Mouse (Mus musculus): Measurements from ENCODE around the gene Tfrc. TPM values are rescaled to one million over a fixed set of nuclear protein-coding genes. Genes with fewer than 3 reads are reported as not detected.

Gene Tfrc
- polyA plus RNA-seq, 1 experiment from 2014 or later = 52.5 TPM

DNA sequence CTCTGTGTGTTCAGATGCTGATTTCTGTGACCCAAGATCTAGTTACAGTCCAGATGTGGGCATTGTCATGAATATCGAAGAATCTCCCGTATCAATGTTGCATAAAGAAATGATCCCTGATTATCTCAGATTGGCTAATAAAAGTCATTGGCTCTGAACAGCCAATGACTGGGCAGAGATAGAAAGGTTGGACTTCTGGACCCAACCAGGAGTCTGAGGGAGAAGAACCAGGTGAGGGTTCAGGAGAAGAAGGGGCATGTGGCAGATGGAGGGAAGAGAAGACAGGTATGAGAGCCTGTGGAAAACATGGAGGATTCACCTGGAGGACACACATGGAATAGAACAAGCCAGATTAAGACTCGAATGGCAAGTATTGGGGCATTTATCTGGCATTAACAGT, 20.2 kb upstream of the Tfrc start:
- Histone ChIP-seq H3K9ac (ENCODE audit: low read length) (no peak overlapping the region), H3K4me1 (ENCODE audit: control insufficient read depth, insufficient read depth, low read length) (no peaks in the 10 kb centered on the region), H3K4me3 (ENCODE audit: low read depth, low read length) (no peak overlapping the region), H3K4me2 (ENCODE audit: low read depth, severe bottlenecking) (no peak overlapping the region), H3K36me3 (ENCODE audit: control insufficient read depth, insufficient read depth, low read length) (no peaks in the 10 kb centered on the region), H3K27me3 (ENCODE audit: control insufficient read depth, insufficient read depth, low read length) (no peaks in the 10 kb centered on the region), H3K9me3 (ENCODE audit: control insufficient read depth, low read length) (no peaks in the 10 kb centered on the region), H3K27ac (replicated peaks; ENCODE audit: low read depth, low read length) (no peak overlapping the region)
- no peak for ATAC-seq (ENCODE audit: insufficient number of reproducible peaks, low FRiP score, low TSS enrichment, low read depth)
- no peak for DNase-seq (ENCODE audit: low spot score)
- 88% methylated on average over 3 of the region's 3 CpGs for WGBS

DNA sequence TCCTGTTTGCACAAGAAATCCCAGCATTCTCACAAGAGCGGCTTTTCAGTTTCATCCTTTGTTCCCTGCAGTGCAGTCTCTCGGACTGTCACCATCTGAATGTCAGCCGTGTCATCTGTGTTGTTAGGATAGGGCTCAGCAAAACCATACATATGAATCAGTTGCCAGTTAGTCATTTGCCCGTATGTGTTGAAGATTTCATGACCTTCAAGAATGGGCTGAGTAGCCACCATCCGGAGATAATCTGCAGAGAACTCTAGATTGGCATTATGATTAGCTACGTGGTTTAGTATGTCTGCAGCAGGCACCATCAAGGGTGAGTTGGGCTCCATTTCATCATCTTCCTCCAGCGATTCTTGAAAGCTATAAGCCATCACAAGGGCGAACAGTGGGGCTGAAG, 17.2 kb upstream of the Tfrc start:
- no peaks in the 10 kb centered on the region for H3K4me1 ChIP-seq (ENCODE audit: control insufficient read depth, insufficient read depth, low read length)
- no peak for ATAC-seq (ENCODE audit: insufficient number of reproducible peaks, low FRiP score, low TSS enrichment, low read depth)

DNA sequence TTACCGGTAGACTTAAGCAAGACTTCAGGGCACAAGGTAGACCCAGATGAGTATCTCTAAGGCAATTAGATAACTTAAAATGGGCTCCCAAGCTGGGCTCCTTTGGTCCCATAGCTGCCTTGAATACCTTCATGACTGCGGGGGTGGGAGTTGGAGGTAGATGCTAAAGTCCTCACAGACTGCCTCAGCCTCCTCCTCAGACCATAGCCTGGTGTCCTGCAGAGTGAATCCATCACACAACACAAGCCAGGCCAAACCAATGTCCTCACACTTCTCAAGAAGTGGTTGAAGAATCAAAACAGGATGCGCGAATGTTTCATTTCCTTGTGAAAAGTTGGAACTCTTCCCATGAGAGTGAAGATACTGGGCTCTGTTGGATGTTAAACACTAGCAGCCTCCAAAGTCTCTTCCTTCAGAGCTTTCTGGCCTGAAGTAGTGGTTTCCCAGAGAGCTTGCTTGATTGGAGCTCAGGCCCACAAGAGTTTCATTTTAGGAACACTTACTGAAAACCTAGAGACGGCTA, 15.4 kb upstream of the Tfrc start:
- Histone ChIP-seq H3K27ac (replicated peaks; ENCODE audit: low read depth, low read length) (no peak overlapping the region), H3K4me2 (ENCODE audit: low read depth, severe bottlenecking) (no peak overlapping the region), H3K36me3 (ENCODE audit: control insufficient read depth, insufficient read depth, low read length) (no peaks in the 10 kb centered on the region), H3K9me3 (ENCODE audit: control insufficient read depth, low read length) (no peaks in the 10 kb centered on the region), H3K9ac (ENCODE audit: low read length) (no peak overlapping the region), H3K4me3 (ENCODE audit: low read depth, low read length) (no peak overlapping the region), H3K27me3 (ENCODE audit: control insufficient read depth, insufficient read depth, low read length) (no peaks in the 10 kb centered on the region), H3K4me1 (ENCODE audit: control insufficient read depth, insufficient read depth, low read length) (no peaks in the 10 kb centered on the region)
- ATAC-seq (ENCODE audit: insufficient number of reproducible peaks, low FRiP score, low TSS enrichment, low read depth) = no peak
- no peak for DNase-seq (ENCODE audit: low spot score)
- 94% methylated on average over 5 of the region's 5 CpGs for WGBS

More for the DNA sequence above, 17.2 kb upstream of the Tfrc start:
- Histone ChIP-seq H3K36me3 (ENCODE audit: control insufficient read depth, insufficient read depth, low read length) (no peaks in the 10 kb centered on the region), H3K27ac (replicated peaks; ENCODE audit: low read depth, low read length) (no peak overlapping the region), H3K27me3 (ENCODE audit: control insufficient read depth, insufficient read depth, low read length) (no peaks in the 10 kb centered on the region), H3K4me2 (ENCODE audit: low read depth, severe bottlenecking) (no peak overlapping the region), H3K4me3 (ENCODE audit: low read depth, low read length) (no peak overlapping the region), H3K9ac (ENCODE audit: low read length) (no peak overlapping the region), H3K9me3 (ENCODE audit: control insufficient read depth, low read length) (no peaks in the 10 kb centered on the region)
- no peak for DNase-seq (ENCODE audit: low spot score)
- 95% methylated on average over 8 of the region's 8 CpGs for WGBS

DNA sequence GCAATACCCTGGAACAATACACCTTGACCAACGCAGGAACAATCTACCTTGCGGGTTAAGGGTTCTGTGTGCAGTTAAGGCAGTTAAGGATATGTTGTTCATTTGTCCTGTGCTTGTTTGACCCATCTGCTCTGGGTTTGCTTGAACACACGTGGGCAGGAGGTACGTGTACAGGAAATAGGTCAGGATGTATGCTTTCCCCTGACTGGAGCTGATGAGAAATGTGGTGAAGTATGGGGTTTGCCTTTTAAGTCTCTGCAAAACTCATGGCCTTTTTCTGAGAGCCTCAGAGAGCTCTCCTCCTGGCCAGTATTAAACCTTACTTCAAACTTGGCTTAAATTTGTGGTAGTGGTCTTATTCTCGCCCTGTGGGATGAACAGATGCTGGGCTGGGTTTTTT, 14.8 kb upstream of the Tfrc start:
- DNase-seq (ENCODE audit: low spot score) (no peak), ATAC-seq (ENCODE audit: insufficient number of reproducible peaks, low FRiP score, low TSS enrichment, low read depth) (no peak)
- no peak overlapping the region for H3K4me2 ChIP-seq (ENCODE audit: low read depth, severe bottlenecking)
- no peak overlapping the region for H3K27ac ChIP-seq (replicated peaks; ENCODE audit: low read depth, low read length)
- no peaks in the 10 kb centered on the region for H3K4me1 ChIP-seq (ENCODE audit: control insufficient read depth, insufficient read depth, low read length)
- no peaks in the 10 kb centered on the region for H3K9me3 ChIP-seq (ENCODE audit: control insufficient read depth, low read length)
- no peaks in the 10 kb centered on the region for H3K27me3 ChIP-seq (ENCODE audit: control insufficient read depth, insufficient read depth, low read length)
- WGBS = 80% methylated on average over 5 of the region's 5 CpGs
- no peaks in the 10 kb centered on the region for H3K36me3 ChIP-seq (ENCODE audit: control insufficient read depth, insufficient read depth, low read length)
- H3K4me3 ChIP-seq (ENCODE audit: low read depth, low read length) = no peak overlapping the region
- H3K9ac ChIP-seq (ENCODE audit: low read length) = no peak overlapping the region

DNA sequence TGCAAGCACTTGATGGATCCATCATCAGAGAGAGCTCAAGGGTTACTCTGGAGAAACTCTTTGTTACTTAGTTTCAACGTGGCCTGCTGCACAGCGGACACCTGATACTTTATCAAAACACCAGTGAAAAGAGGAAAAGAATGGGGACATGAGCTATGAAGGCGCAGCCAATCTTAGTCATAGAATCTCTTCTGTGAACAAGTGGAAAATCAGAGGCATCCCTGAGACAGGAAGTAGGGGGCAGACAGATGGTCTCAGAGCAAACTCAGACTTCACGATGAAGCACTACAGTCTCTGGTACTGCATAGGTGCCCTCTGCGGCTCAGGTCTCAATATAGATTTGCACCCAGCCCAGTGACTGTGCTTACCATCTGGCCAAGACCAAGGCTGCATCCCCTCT, 14.0 kb upstream of the Tfrc start:
- no peak for ATAC-seq (ENCODE audit: insufficient number of reproducible peaks, low FRiP score, low TSS enrichment, low read depth)
- Histone ChIP-seq H3K4me1 (ENCODE audit: control insufficient read depth, insufficient read depth, low read length) (no peaks in the 10 kb centered on the region), H3K4me3 (ENCODE audit: low read depth, low read length) (no peak overlapping the region), H3K27me3 (ENCODE audit: control insufficient read depth, insufficient read depth, low read length) (no peaks in the 10 kb centered on the region), H3K9ac (ENCODE audit: low read length) (no peak overlapping the region), H3K36me3 (ENCODE audit: control insufficient read depth, insufficient read depth, low read length) (no peaks in the 10 kb centered on the region), H3K9me3 (ENCODE audit: control insufficient read depth, low read length) (no peaks in the 10 kb centered on the region), H3K4me2 (ENCODE audit: low read depth, severe bottlenecking) (no peak overlapping the region), H3K27ac (replicated peaks; ENCODE audit: low read depth, low read length) (no peak overlapping the region)
- WGBS = 80% methylated on average over 5 of the region's 5 CpGs
- DNase-seq (ENCODE audit: low spot score) = no peak

DNA sequence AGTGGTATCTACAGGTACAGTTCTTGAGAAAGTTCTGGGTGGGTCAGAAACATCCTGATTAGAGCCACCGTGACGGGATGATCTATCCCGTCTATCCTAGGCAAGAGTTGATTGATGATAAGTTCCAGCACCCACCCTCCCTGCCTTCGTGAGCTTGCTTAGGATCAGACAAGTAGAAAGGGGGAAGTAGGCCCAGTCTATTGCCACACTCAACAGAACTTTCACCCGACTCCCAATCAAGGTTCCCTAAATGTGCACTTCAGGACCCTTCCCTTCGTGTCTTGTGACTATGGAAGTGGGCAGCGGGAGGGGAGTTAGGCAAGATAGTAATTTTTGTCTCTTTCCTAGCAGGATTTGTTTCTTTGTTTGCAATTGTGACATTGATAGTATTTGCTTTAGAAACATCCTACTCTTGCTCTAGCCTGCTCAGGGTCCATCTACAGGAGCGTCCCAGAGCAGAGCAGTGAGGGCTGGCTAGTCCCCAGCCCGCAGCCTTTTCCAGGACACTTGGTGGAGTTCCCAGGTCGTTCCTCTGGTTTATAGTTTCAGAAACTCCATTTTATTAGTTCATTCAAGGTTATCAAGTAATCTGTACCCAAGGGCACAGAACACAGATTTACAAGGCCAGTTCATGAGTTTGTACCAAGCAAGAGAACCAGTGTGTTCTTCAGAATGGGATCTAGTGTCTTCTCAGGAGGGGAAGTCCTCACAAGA, 13.4 kb upstream of the Tfrc start:
- Histone ChIP-seq H3K4me1 (ENCODE audit: control insufficient read depth, insufficient read depth, low read length) (no peaks in the 10 kb centered on the region), H3K9ac (ENCODE audit: low read length) (no peak overlapping the region), H3K27me3 (ENCODE audit: control insufficient read depth, insufficient read depth, low read length) (no peaks in the 10 kb centered on the region), H3K36me3 (ENCODE audit: control insufficient read depth, insufficient read depth, low read length) (no peaks in the 10 kb centered on the region), H3K9me3 (ENCODE audit: control insufficient read depth, low read length) (no peaks in the 10 kb centered on the region), H3K4me2 (ENCODE audit: low read depth, severe bottlenecking) (no peak overlapping the region), H3K27ac (replicated peaks; ENCODE audit: low read depth, low read length) (no peak overlapping the region), H3K4me3 (ENCODE audit: low read depth, low read length) (no peak overlapping the region)
- DNase-seq (ENCODE audit: low spot score) (no peak), ATAC-seq (ENCODE audit: insufficient number of reproducible peaks, low FRiP score, low TSS enrichment, low read depth) (no peak)
- WGBS = 84% methylated on average over 10 of the region's 10 CpGs

DNA sequence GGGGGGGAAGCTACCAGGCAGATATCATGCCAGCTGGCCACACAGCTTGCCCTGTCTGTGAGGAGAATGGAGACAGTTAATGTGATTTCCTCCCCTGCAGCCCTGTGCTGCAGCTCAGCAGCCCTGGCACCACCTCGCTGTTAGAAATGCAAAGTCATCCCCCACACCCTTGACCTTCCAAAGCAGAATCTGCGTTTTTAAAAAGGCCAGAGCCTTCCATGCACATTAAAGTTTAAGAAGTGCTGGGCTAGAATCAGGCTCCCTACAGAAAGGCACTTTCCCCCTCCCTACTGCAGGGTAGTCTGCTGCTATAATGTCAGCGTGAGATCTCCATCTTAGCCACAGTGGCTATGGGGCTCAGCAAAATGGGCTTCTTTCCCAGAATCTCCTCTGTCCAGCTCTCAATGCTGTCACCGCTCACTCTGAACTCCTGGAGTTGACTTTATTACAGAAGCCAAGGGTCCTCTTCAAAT, 10.8 kb upstream of the Tfrc start:
- Histone ChIP-seq H3K36me3 (ENCODE audit: control insufficient read depth, insufficient read depth, low read length) (no peaks in the 10 kb centered on the region), H3K27ac (replicated peaks; ENCODE audit: low read depth, low read length) (no peak overlapping the region), H3K4me1 (ENCODE audit: control insufficient read depth, insufficient read depth, low read length) (no peaks in the 10 kb centered on the region), H3K9ac (ENCODE audit: low read length) (no peak overlapping the region), H3K4me2 (ENCODE audit: low read depth, severe bottlenecking) (no peak overlapping the region), H3K9me3 (ENCODE audit: control insufficient read depth, low read length) (no peaks in the 10 kb centered on the region), H3K4me3 (ENCODE audit: low read depth, low read length) (no peak overlapping the region), H3K27me3 (ENCODE audit: control insufficient read depth, insufficient read depth, low read length) (no peaks in the 10 kb centered on the region)
- 33% methylated on average over 4 of the region's 4 CpGs for WGBS
- DNase-seq (ENCODE audit: low spot score) (no peak), ATAC-seq (ENCODE audit: insufficient number of reproducible peaks, low FRiP score, low TSS enrichment, low read depth) (no peak)

DNA sequence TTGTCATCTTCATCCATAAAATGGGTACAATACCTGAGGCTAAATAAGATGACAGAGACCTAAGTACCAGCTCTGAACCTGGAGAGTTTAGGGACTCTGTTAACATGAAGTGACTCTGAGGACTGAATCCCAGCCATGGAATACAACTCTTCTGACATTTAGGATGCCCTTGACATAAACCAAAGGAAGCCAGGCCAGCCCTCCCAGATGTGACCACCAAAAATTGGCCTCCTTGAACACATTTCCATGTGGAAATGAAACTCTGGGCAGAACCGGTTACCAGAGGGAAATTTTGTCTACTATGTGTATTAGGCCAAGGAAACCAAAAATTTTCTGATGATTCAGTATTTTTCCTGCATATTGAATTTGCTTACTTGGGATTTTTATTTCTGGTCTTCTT, 9.6 kb upstream of the Tfrc start:
- WGBS = 86% methylated on average over 1 of the region's 1 CpGs
- H3K27me3 ChIP-seq (ENCODE audit: control insufficient read depth, insufficient read depth, low read length) = no peaks in the 10 kb centered on the region
- H3K9ac ChIP-seq (ENCODE audit: low read length) = no peak overlapping the region
- H3K36me3 ChIP-seq (ENCODE audit: control insufficient read depth, insufficient read depth, low read length) = no peaks in the 10 kb centered on the region
- H3K4me1 ChIP-seq (ENCODE audit: control insufficient read depth, insufficient read depth, low read length) = no peaks in the 10 kb centered on the region
- H3K27ac ChIP-seq (replicated peaks; ENCODE audit: low read depth, low read length) = no peak overlapping the region
- no peaks in the 10 kb centered on the region for H3K9me3 ChIP-seq (ENCODE audit: control insufficient read depth, low read length)
- ATAC-seq (ENCODE audit: insufficient number of reproducible peaks, low FRiP score, low TSS enrichment, low read depth) = no peak
- H3K4me2 ChIP-seq (ENCODE audit: low read depth, severe bottlenecking) = no peak overlapping the region
- no peak overlapping the region for H3K4me3 ChIP-seq (ENCODE audit: low read depth, low read length)
- DNase-seq (ENCODE audit: low spot score) = no peak

All from limb, embryonic 11.5 days (tissue).